Mouse (Mus musculus): ENCODE results near the gene Nt5c3.

The Nt5c3 gene

DNA sequence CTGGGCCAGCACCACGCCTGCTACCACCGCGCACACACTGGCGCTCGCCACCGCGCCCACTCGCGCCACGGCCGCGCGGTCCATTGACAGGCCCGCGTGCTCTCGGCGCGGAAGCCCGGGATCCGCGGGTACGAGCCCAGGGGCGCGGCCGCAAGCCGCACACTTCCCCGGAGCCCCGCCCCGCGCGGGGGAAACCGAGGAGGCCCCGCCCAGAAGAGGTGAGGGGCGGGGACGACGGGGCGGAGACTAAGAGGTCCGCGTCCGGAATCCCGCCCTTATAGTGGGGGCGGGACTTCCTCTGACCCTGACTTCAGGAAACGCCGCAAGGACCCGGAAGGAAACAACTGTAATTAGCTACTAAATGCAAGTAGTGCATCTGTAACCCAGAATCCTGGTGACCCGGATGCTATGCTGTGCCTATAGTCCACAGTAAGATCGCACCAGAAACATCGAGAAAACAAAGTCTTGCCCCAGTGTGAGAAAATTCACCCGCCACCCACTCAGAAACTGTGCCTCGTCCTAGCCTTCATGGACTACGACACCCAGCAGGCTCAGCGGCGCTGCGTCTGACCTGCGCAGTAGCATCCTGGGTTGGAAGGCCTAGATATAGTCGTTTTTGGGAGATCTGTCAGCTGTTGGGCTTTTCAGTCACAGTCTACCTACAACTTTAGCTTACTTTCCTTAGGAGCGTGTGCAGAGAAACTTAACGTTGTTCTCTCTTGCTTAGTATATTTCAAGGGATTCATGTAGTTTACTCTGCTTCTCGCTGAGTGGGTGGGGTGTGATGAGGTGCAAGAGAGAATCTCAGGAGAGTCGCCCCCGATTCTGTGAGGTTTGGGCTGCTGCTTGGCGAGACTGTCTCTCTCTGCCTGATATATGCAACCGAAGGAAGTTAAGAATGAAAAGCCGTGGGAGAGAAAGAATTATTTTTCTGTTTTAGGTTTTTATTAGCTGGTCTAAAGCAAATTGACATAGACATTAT, at the start of gene Nt5c3, which contains the start of gene Vmn1r4:
Gene Nt5c3, minus strand, starts transcription at position 207 of the 982 bp plus-strand sequence.
Gene Vmn1r4, plus strand, starts transcription at position 290 of the 982 bp plus-strand sequence.
- DNase-seq (ENCODE audit: extremely low read depth, low read depth): peak; percentile 87

DNA sequence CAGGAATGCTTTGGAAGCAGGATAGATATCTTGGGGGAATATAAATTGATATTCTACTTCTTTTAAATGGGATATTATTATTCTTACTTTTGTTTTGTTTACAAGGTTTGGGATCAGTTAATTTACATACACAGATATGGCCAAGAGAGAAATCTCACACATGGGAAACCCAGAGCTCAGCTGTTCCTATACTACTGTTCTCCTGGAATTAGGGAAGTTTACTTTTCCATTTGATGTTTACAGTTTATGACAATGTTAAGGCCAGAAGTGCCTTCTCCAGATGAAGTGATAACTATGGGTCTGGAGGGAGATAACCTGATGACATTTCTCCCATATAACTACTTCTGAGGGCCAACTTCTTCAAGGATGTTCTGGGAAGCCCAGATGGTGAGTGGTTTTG, 46.2 kb upstream of the Nt5c3 start, which contains the start of gene Vmn1r5:
Gene Vmn1r5, plus strand, starts transcription at position 301 of the 400 bp plus-strand sequence.
- DNase-seq (ENCODE audit: extremely low read depth, low read depth): no peak

DNA sequence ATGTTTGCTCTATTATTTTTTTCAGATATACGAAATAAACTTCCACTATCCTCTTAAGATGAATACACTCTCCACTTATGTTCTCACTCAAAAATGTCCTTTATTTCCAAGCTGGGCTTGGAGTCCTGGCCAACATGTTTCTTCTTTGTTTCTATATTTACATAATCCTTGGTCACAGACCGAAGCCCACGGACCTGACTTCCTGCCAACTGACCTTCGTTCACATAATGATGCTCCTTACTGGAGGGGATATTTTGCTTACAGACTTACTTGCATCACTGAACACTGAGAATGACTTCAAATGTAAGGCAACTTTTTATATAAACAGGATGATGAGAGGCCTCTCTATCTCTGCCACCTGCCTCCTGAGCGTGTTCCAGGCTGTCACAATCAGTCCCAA, 32.7 kb upstream of the Nt5c3 start:
- no peak for DNase-seq (ENCODE audit: extremely low read depth, low read depth)

DNA sequence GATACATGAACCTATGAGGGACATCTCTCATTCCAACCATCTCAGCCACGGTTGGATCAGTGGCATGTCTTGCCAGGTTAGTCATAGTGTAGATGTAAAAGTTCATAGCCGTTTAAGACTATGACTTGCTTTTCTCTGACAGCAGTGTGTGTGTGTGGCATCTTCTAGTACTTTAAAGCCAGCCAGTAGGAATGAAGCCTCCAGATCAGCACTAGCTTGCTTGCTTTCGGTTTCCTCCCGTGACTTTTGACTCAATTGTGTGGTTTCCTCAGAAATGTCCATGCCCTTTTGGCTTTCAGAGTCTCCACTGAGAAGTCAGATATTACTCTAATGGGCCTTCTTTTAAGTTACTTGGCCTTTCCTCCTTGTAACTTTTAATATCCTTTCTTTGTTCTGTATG, 10.6 kb upstream of the Nt5c3 start:
- DNase-seq (ENCODE audit: extremely low read depth, low read depth): no peak

DNA sequence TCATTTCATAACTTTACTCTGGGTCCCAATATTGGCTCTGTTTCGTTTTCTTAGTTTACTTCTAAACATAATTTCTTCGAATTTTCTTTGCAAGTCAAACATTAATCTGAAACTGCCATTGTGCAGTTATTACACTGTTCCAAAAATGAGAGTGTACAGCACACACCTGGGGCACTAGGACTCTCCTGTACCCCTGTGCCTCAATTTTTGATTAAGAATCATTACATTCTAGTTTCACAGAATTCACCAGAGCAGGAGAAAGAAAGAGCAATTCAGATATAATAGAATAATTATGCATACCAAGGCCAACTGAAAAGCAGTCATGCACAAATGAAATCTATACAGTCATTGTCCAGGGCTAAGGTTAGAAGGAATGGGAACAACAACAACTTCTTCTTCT, 8.7 kb upstream of the Nt5c3 start:
- DNase-seq (ENCODE audit: extremely low read depth, low read depth): no peak

DNA sequence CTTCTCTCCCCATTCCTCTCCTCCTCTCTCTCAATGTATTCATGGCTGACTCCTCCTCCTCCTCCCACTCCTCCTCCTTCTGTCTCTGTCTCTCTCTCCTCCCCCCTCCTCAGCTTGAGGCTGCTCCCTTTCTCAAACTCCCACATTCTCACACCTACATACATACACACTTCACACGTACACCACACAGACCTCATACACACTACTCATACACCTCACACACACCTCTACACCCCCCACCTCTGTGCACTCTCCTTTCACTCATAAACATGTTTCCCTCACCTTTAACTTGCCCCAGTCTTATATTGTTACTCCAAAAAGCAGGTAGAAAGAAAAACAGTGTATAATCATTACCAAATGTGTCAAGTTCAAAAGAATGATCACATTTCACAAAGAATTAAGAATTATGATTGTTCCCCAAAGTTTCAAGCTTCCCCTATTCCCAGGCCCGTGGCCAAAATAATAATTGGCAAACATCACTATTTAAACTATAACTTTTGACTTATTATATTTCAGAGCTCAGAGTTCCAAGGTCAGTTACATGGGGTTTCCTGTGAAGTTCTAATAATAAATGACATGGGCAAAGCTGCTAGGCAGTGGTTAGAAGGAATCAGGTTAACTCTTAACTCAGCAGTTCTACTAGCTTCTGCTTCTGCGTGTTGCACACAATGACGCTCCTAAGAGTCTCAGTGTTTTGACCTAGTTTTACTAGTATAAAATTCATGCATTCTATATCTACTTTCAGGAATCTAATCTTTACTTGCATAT, 8.1 kb upstream of the Nt5c3 start:
- no peak for DNase-seq (ENCODE audit: extremely low read depth, low read depth)

DNA sequence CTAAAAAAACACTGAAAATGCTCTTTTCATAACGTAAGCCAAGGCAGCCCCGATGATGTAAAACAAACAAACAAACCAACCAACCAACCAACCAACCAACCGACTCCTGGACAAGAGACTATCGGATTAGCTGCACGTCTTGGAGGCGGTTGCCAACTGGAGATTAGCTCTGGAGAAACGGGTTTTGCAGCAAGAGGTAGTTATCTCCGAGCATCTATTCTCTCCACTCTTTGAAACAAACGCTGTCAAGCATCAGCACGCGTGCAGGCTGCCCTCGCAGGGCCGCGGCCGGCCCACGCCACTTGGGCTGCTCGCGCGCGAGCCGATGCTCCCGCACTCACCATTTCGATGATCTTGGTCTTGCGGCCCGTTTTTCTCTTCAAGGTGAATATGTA, 404 bp downstream of the Nt5c3 start:
- no peak for DNase-seq (ENCODE audit: extremely low read depth, low read depth)

DNA sequence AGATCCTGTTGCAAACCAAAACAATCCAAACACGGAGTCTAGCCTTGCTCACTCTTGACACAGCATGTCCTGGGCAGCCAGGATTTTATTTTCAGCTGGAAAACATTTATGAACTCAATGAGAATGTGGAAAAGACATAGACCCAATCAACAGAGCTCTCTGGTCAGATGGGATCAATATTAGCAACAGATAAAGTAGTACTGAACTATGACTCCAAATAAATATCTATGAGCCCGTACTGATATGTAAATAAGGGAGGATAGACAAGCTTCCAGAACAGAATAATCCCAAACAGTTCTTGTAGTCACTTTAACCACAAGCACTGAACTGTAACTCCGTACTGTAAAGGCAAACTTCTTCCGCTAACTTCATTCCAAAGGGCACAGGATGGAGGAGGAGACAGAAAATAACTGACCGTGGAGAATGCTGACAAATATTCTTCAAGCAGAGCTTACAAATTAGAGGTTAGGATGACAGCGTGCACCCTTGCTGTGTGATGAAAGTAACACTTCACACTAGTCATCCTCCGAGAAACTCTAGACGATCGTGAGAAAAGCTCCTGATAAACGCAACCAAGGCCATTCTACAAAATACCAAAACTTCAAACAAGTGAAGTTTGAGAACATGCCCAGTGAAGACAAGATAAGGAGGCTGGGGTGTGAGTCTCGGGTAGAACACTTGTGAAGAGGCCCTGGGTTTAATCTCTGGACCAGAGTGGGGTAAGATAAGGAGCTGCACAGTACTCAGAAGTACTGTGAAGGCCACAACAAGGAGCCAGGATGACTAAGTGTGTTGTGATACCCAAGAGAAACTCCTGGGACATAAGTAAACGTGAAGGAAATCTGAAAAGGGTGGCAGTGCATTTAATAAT, 3.3 kb downstream of the Nt5c3 start:
- DNase-seq (ENCODE audit: extremely low read depth, low read depth): peak; percentile 80

DNA sequence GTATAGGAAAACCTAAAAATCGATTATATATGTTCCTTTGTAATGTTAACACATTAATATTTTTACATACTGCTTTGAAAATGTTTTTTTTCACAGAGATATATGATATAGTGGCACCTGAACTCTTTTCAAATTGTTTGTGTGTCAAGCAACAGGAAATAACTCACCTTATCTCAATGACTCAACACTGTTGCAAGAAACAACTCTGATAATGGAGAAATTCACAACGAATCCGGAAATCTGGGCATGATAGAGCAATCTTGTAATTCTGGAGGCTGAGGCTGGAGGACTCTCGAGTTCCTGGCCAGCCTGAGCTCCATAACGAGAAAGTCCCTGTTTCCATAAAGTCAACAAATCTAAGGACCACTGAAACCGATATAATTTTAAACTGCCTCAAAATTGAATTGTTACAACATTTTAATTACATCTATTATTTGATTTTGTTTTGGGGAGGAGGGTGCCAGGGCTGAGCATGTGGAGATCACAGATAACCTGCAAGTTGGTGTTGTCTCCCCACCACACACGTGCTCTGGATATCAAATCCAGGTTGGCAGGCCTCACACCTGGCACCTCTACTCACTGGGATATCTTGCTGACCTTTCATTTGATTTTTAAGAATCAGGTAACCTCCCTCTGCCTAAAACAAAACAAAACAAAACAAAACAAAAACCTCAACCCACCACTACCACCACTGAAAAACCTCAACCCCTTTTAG, 4.2 kb downstream of the Nt5c3 start:
- no peak for DNase-seq (ENCODE audit: extremely low read depth, low read depth)

DNA sequence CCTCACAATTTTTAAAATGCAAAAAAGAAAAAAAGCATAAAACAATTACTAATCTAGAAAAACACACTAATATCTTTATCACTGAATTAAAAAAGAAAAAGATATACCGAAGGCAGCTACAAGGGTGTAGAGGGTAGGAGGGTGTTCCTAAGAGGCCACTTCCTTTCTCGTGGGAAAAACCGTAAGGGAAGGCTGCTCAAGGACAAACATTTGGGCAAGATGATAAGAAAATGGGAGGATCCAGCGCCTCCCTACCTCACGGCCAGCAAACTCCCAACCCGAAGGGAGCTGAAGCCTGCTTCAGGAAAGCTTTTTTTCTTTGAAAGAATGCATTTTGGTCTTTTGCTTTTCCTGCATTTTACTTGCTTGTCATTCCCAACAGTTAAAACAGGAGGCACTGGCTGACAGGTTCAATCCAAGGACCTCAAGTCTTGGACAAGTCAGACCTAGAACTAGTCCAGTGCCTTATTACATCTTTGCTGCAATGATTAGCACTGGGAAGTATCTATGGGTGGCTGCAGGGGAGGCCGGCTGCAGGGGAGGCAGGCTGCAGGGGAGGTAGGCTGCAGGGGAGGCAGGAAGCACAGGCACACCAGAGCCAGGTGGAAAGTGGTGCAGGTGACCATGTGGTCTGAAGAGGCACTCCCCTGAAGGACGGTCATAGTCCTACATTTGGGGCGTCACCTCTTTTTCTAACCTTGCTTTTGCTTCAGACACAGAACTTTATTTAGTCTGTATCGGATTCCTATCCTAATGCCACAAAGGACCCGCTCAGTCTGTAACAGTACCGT, 6.0 kb downstream of the Nt5c3 start:
- DNase-seq (ENCODE audit: extremely low read depth, low read depth): peak; percentile 73

DNA sequence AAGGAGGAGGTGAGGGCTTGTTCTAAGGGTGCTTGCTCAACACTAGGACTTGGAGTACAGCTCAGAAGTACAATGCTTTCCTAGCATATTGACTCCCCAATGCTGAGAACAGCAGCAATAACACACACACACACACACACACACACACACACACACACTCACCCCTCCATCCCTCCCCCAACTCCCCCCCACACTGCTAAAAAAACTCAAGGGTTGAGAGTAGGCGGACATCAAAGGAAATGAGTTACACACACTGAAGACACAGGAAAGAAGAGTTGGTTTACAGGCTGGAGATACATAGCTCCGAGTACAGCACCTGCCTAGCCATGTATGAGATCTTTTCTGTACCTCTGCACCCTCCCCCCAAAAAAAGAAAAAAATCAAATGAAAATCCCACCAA, 7.5 kb downstream of the Nt5c3 start:
- DNase-seq (ENCODE audit: extremely low read depth, low read depth): no peak

DNA sequence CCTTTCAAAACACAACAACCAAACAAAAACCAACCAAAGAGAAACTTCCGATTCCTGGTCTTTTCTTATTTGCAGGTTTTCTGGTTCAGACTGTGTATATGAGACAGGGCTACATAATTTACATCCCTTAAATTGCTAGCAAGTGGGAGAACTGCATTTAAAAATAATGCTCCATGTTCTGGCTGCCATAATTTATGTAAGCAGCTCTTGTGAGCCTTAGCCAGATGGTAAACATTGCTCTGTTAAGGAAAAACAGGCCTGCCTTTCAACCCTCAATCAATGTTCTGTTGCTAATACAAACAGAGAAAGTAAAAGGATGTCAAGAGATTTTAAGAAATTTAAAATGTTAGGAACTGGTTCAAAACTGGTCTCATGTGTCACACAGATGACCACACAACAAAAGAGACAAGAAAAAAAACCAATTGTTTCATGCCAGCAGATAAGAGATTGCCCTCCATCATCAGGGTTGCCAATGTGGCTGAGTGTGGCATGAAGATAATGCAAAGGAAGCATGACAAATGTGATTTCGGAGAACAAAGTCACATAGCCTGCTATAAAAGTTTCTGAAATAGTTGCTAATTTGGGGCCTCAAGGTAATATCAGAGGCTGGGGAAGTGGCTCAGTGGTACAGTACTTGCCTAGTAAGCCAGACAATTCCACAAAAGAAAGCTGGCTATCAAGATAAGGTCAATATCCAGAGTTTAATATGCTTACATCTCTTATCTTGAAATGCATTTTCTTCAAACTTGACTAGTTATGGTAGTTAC, 10.5 kb downstream of the Nt5c3 start:
- DNase-seq (ENCODE audit: extremely low read depth, low read depth): peak; percentile 72

DNA sequence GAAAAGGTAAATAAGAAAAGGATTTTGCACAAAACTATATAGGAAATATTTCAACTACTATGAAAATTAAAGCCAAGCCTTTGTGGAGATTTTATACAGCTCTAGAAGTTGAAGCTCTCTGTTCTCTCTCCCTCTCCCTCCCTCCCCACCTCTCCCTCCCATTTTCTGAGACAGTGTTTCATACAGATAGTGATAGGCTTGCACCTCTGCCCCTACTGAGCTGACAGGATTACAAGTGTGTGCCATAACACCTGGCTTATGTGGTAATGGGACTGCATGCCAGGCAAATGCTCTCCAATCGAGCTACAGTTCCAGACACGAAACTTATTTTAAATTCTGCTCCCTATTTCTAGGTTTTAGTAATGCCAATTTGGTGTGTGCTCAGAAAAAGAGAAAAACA, 12.8 kb downstream of the Nt5c3 start:
- no peak for DNase-seq (ENCODE audit: extremely low read depth, low read depth)

DNA sequence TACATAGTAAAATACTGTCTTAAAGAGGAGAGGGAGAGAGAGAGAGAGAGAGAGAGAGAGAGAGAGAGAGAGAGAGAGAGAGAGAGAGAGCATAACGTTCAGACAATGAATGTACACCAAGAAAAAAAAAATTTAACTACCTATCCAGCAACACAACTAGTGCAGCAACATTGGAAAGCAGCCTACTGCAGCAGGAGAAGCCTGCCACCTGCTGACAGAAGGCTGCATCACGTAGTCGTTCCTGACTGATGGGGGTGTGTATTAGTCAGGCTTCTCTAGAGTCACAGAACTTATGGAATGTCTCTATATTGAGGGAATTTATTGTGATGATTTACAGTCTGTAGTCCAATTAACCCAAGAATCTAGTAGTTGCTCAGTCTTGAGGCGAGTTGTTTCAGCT, 14.8 kb downstream of the Nt5c3 start:
- DNase-seq (ENCODE audit: extremely low read depth, low read depth): peak; percentile 49

DNA sequence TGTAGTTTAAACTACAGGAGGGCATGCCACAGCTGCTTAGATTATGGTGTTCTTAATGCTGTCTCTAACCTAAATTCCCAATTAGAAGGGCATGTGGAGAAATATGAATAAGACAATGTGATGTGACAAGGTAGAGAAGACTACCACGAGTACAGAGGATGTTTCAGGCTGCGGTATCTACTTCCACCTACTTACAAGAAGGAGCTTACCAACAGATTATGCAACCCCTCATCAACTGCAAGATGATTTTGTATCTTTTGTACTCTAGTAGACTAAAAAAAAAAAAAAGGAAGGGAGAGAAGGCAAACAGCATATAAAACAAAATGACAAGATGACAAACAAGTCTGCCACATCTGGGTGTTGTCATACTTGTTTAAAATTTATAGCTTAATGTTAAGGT, 15.3 kb downstream of the Nt5c3 start:
- no peak for DNase-seq (ENCODE audit: extremely low read depth, low read depth)

DNA sequence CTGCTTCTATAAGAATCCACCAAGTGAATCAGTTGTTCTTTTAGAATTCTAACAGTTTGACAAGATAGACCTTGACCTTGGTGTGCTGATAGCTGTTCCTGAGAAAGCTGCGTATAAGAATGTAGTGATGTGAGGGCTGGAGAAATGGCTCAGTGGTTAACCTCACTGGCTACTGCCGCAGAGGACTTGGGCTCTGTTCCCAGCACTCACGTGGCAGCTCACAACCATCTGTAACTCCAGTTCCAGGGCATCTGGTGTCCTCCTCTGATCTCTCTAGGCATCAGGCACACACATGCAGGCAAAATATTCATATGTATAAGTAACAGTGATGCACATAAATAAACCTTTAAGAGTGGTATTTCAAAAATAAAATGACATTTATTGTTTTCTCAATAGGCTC, 15.8 kb downstream of the Nt5c3 start:
- DNase-seq (ENCODE audit: extremely low read depth, low read depth): no peak

DNA sequence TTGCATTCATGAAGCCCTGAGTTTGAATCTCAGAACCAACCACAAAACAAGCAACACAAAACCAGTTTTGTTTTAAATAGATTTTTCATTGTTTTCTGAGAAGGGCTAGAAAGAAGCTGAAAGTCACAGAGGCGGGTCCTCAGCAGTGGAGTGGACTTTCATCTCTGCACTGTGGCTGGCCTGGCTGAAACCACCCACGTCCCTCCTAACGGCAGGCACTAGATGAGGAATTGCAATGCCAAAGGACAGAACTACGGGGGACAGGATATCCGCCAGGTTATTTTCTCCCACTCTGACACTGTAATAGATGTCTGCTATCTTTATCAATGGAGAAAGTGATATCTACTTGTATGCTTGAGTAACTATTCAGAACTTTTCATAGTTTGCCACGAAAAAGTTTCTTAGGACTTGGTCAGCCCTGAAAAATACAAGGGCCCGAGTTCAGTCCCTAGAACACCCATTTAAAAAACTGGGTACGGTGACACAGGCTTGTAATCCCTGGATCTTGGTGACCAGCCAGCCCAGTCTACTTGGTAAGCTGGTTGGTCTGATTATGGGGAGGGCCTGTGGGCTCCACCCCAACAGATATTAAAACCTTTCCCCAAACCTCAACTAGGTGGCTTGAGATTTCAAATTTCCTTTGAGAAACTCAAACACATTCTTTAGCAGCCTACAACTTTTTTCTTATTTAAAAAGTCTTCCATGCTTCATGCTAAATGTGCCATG, 17.4 kb downstream of the Nt5c3 start:
- no peak for DNase-seq (ENCODE audit: extremely low read depth, low read depth)

DNA sequence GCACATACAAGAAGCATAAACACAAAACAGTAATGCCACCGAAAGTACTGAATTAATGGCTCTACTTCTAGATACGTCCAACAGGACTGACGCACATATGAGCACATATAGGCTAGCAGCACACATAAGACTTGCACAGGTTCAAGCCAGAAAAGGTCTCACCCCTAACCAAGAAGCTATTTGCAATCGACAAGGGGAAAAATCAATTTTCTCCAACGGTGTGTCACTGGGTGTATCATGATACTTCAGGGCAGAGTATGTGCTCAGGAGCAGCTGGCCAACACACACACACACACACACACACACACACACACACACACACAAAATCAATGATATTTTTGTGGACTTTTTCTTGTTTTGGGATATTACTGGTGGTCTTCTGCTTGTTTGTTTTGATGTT, 18.2 kb downstream of the Nt5c3 start:
- DNase-seq (ENCODE audit: extremely low read depth, low read depth): no peak

All from MEL-GATA-1-ER (cell line).